Mouse (Mus musculus): ENCODE results near the gene Ispd. TPM values are rescaled to one million over a fixed set of nuclear protein-coding genes. Genes with fewer than 3 reads are reported as not detected.

Gene Ispd
- polyA plus RNA-seq, 1 experiment = 1.8 TPM

- DNase-seq = no peak
- H3K4me3 ChIP-seq (replicated peaks; ENCODE audit: extremely low read depth, low read depth, low read length) = no peak overlapping the region
- H3K4me1 ChIP-seq (ENCODE audit: control insufficient read depth, insufficient read depth, low read length) = no peaks in the 10 kb centered on the region
- TF ChIP-seq POLR2A (IDR thresholded peaks at IDR 0.05; ENCODE audit: borderline replicate concordance, extremely low read depth, low read depth, low read length) (no peak), CTCF (IDR thresholded peaks at IDR 0.05; ENCODE audit: insufficient read depth, low read length) (no peak)
- 95% methylated on average over 3 of the region's 3 CpGs for WGBS
These were observed 74.8 kb downstream of the Ispd start for GRCm38 (mm10) chr12:36456002-36456401.

GRCm38 (mm10) chr12:36457726-36458125, 76.5 kb downstream of the Ispd start:
- no peak for DNase-seq
- 61% methylated on average over 2 of the region's 2 CpGs for WGBS
- Histone ChIP-seq H3K4me3 (replicated peaks; ENCODE audit: extremely low read depth, low read depth, low read length) (no peak overlapping the region), H3K4me1 (ENCODE audit: control insufficient read depth, insufficient read depth, low read length) (no peaks in the 10 kb centered on the region)
- TF ChIP-seq POLR2A (IDR thresholded peaks at IDR 0.05; ENCODE audit: borderline replicate concordance, extremely low read depth, low read depth, low read length) = no peak
- no peak for TF ChIP-seq CTCF (IDR thresholded peaks at IDR 0.05; ENCODE audit: insufficient read depth, low read length)

GRCm38 (mm10) chr12:36468325-36469044, 87.2 kb downstream of the Ispd start:
- TF ChIP-seq POLR2A (IDR thresholded peaks at IDR 0.05; ENCODE audit: borderline replicate concordance, extremely low read depth, low read depth, low read length) (no peak), CTCF (IDR thresholded peaks at IDR 0.05; ENCODE audit: insufficient read depth, low read length) (no peak)
- 91% methylated on average over 6 of the region's 6 CpGs for WGBS
- no peak for DNase-seq
- H3K4me1 ChIP-seq (ENCODE audit: control insufficient read depth, insufficient read depth, low read length) = no peaks in the 10 kb centered on the region
- no peak overlapping the region for H3K4me3 ChIP-seq (replicated peaks; ENCODE audit: extremely low read depth, low read depth, low read length)

GRCm38 (mm10) chr12:36471411-36471810, 90.2 kb downstream of the Ispd start:
- WGBS = 69% methylated on average over 4 of the region's 4 CpGs
- TF ChIP-seq CTCF (IDR thresholded peaks at IDR 0.05; ENCODE audit: insufficient read depth, low read length) = no peak
- no peak for TF ChIP-seq POLR2A (IDR thresholded peaks at IDR 0.05; ENCODE audit: borderline replicate concordance, extremely low read depth, low read depth, low read length)
- no peak overlapping the region for H3K4me3 ChIP-seq (replicated peaks; ENCODE audit: extremely low read depth, low read depth, low read length)

GRCm38 (mm10) chr12:36474171-36474570, 92.9 kb downstream of the Ispd start:
- no peak for DNase-seq
- TF ChIP-seq CTCF (IDR thresholded peaks at IDR 0.05; ENCODE audit: insufficient read depth, low read length) (no peak), POLR2A (IDR thresholded peaks at IDR 0.05; ENCODE audit: borderline replicate concordance, extremely low read depth, low read depth, low read length) (no peak)
- Histone ChIP-seq H3K4me3 (replicated peaks; ENCODE audit: extremely low read depth, low read depth, low read length) (no peak overlapping the region), H3K4me1 (ENCODE audit: control insufficient read depth, insufficient read depth, low read length) (no peaks in the 10 kb centered on the region)
- 72% methylated on average over 3 of the region's 3 CpGs for WGBS

More at GRCm38 (mm10) chr12:36471411-36471810, 90.2 kb downstream of the Ispd start:
- no peak for DNase-seq
- no peaks in the 10 kb centered on the region for H3K4me1 ChIP-seq (ENCODE audit: control insufficient read depth, insufficient read depth, low read length)

GRCm38 (mm10) chr12:36475269-36475668, 94.0 kb downstream of the Ispd start:
- 67% methylated on average over 4 of the region's 4 CpGs for WGBS
- TF ChIP-seq POLR2A (IDR thresholded peaks at IDR 0.05; ENCODE audit: borderline replicate concordance, extremely low read depth, low read depth, low read length) (no peak), CTCF (IDR thresholded peaks at IDR 0.05; ENCODE audit: insufficient read depth, low read length) (no peak)
- no peak for DNase-seq
- Histone ChIP-seq H3K4me3 (replicated peaks; ENCODE audit: extremely low read depth, low read depth, low read length) (no peak overlapping the region), H3K4me1 (ENCODE audit: control insufficient read depth, insufficient read depth, low read length) (no peaks in the 10 kb centered on the region)

- 72% methylated on average over 5 of the region's 5 CpGs for WGBS
- no peak for DNase-seq
- Histone ChIP-seq H3K4me3 (replicated peaks; ENCODE audit: extremely low read depth, low read depth, low read length) (no peak overlapping the region), H3K4me1 (ENCODE audit: control insufficient read depth, insufficient read depth, low read length) (no peaks in the 10 kb centered on the region)
- TF ChIP-seq CTCF (IDR thresholded peaks at IDR 0.05; ENCODE audit: insufficient read depth, low read length) = no peak
- no peak for TF ChIP-seq POLR2A (IDR thresholded peaks at IDR 0.05; ENCODE audit: borderline replicate concordance, extremely low read depth, low read depth, low read length)
These were observed 95.2 kb downstream of the Ispd start for GRCm38 (mm10) chr12:36476476-36476875.

GRCm38 (mm10) chr12:36477501-36477900, 96.3 kb downstream of the Ispd start:
- 34% methylated on average over 6 of the region's 6 CpGs for WGBS
- no peak for TF ChIP-seq CTCF (IDR thresholded peaks at IDR 0.05; ENCODE audit: insufficient read depth, low read length)
- no peak for TF ChIP-seq POLR2A (IDR thresholded peaks at IDR 0.05; ENCODE audit: borderline replicate concordance, extremely low read depth, low read depth, low read length)
- H3K4me1 ChIP-seq (ENCODE audit: control insufficient read depth, insufficient read depth, low read length) = no peaks in the 10 kb centered on the region
- DNase-seq = no peak
- no peak overlapping the region for H3K4me3 ChIP-seq (replicated peaks; ENCODE audit: extremely low read depth, low read depth, low read length)

- 42% methylated on average over 3 of the region's 3 CpGs for WGBS
- no peaks in the 10 kb centered on the region for H3K4me1 ChIP-seq (ENCODE audit: control insufficient read depth, insufficient read depth, low read length)
- H3K4me3 ChIP-seq (replicated peaks; ENCODE audit: extremely low read depth, low read depth, low read length) = no peak overlapping the region
- TF ChIP-seq CTCF (IDR thresholded peaks at IDR 0.05; ENCODE audit: insufficient read depth, low read length) = no peak
- TF ChIP-seq POLR2A (IDR thresholded peaks at IDR 0.05; ENCODE audit: borderline replicate concordance, extremely low read depth, low read depth, low read length) = no peak
- DNase-seq = no peak
These were observed 96.7 kb downstream of the Ispd start for GRCm38 (mm10) chr12:36477926-36478325.

- DNase-seq = no peak
- no peak overlapping the region for H3K4me3 ChIP-seq (replicated peaks; ENCODE audit: extremely low read depth, low read depth, low read length)
- 67% methylated on average over 3 of the region's 3 CpGs for WGBS
- TF ChIP-seq CTCF (IDR thresholded peaks at IDR 0.05; ENCODE audit: insufficient read depth, low read length) (no peak), POLR2A (IDR thresholded peaks at IDR 0.05; ENCODE audit: borderline replicate concordance, extremely low read depth, low read depth, low read length) (no peak)
- no peaks in the 10 kb centered on the region for H3K4me1 ChIP-seq (ENCODE audit: control insufficient read depth, insufficient read depth, low read length)
These were observed 100.5 kb downstream of the Ispd start for GRCm38 (mm10) chr12:36481742-36482141.
